Mouse (Mus musculus) heart, postnatal 0 days (tissue): ENCODE results near the gene Tnfrsf1a. TPM values are rescaled to one million over a fixed set of nuclear protein-coding genes. Genes with fewer than 3 reads are reported as not detected.

ENCODE experiments used
- ATAC-seq: fragments of 200-750 bp; cut with Nextera tagmentation; 2 replicates; pipeline ENCODE4 v1.8.0; 2017; ENCODE audit warnings: low read depth, moderate number of reproducible peaks, moderate library complexity; ENCODE audit not compliant: insufficient read depth
- DNase-seq: peaks from one replicate; pipeline ENCODE4 v3.0.0-alpha.2; 2016; ENCODE audit warnings: low spot score
- H3K27ac ChIP-seq: fragments of 300-500 bp; sonication (generic); 2 replicates; pipeline ENCODE4 v1.5.1; 2014; ENCODE audit warnings: low read depth, mild to moderate bottlenecking
- H3K27me3 ChIP-seq: fragments of 300-500 bp; sonication (generic); 2 replicates; pipeline ENCODE4 v1.6.1; 2014; ENCODE audit warnings: low read length, mixed read lengths; ENCODE audit not compliant: control insufficient read depth, insufficient read depth
- H3K36me3 ChIP-seq: fragments of 300-500 bp; sonication (generic); replicated peaks from 2 replicates; pipeline ENCODE4 v1.6.1; 2014; ENCODE audit warnings: low read length, mixed read lengths; ENCODE audit not compliant: control insufficient read depth, insufficient read depth
- H3K4me1 ChIP-seq: fragments of 300-500 bp; sonication (generic); 2 replicates; pipeline ENCODE4 v1.6.1; 2014; ENCODE audit warnings: antibody characterized with exemption; ENCODE audit not compliant: control insufficient read depth, insufficient read depth
- H3K4me2 ChIP-seq: fragments of 300-500 bp; sonication (generic); 2 replicates; pipeline ENCODE4 v1.6.1; 2014; ENCODE audit warnings: low read depth, mild to moderate bottlenecking, low read length, moderate library complexity
- H3K4me3 ChIP-seq: fragments of 300-500 bp; sonication (generic); 2 replicates; pipeline ENCODE4 v1.5.1; 2014; ENCODE audit warnings: low read depth, low read length
- H3K9ac ChIP-seq: fragments of 300-500 bp; sonication (generic); replicated peaks from 2 replicates; pipeline ENCODE4 v1.6.1; 2014; ENCODE audit warnings: low read depth, low read length, mixed read lengths
- H3K9me3 ChIP-seq: fragments of 300-500 bp; sonication (generic); replicated peaks from 2 replicates; pipeline ENCODE4 v1.6.1; 2016; ENCODE audit warnings: low read length; ENCODE audit not compliant: control insufficient read depth
- CTCF ChIP-seq: IDR thresholded peaks from 2 replicates; pipeline ENCODE4 v1.5.1; 2016; ENCODE audit warnings: antibody characterized with exemption, control low read depth, low read depth
- EP300 ChIP-seq: IDR thresholded peaks from 2 replicates; pipeline ENCODE4 v1.6.1; 2016; ENCODE audit warnings: antibody characterized with exemption, low read depth
- WGBS: fragments of 180-500 bp; shearing (Covaris S2); extraction: QIAGEN DNeasy Blood & Tissue Kit; methylation state at CpG from one replicate; pipeline ENCODE4 v1.1.7; 2014; 5-methylcytosine and 5-hydroxymethylcytosine counted together
- polyA plus RNA-seq: library from polyadenylated mRNA; unstranded; fragments of >200 nt; fragmentation: Nextera tagmentation; extraction: Ambion mirVana; gene quantifications from 2 replicates; pipeline ENCODE4 v1.2.1, GENCODE M21; 2015
- total RNA-seq: library from RNA; depleted of rRNA; stranded (reverse); fragments of >200 nt; gene quantifications from 2 replicates; pipeline ENCODE4 v1.2.3, GENCODE M21; 2014; ENCODE audit warnings: low replicate concordance

Tnfrsf1a gene
- total and polyA plus RNA-seq, 2 experiments from 2014 or later = 37.1 to 39.8 TPM

- Histone ChIP-seq H3K36me3 (no peaks in the 10 kb centered on the region), H3K4me1 (no peaks in the 10 kb centered on the region), H3K4me3 (no peak overlapping the region), H3K9me3 (no peaks in the 10 kb centered on the region), H3K9ac (no peak overlapping the region), H3K27ac (peak overlapping the region; percentile 66), H3K4me2 (no peak overlapping the region), H3K27me3 (no peaks in the 10 kb centered on the region)
- peak; percentile 51; the same call in 1 of the 2 replicates for ATAC-seq
- WGBS = 59% methylated on average over 5 of the region's 5 CpGs
- TF ChIP-seq CTCF (no peak), EP300 (no peak)
- DNase-seq = no peak
Observed at GRCm38 (mm10) chr6:125340244-125340643, 8.9 kb upstream of the Tnfrsf1a start.

DNA sequence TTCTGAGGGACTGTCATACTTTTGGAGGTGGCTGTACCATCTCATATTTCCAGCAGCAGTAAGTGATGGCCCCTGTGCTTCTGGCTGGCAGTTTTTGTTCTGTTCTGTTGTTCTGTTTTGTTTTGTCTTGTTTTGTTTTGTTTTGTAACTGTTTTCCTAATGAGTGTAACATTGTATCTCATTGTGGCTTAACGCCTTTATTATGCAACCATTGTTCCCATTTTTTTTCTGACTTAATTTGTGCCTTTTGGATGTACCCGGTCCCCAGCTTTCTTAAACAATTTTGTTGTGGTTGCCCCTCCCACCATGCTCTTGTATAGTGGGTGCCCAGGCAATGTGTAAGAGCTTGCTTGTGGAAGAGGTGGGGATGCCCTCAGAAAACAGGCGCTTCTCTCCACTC, 7.0 kb upstream of the Tnfrsf1a start:
- Histone ChIP-seq H3K27ac (no peak overlapping the region), H3K9ac (no peak overlapping the region), H3K27me3 (no peaks in the 10 kb centered on the region), H3K4me2 (no peak overlapping the region), H3K36me3 (no peaks in the 10 kb centered on the region), H3K4me1 (no peaks in the 10 kb centered on the region), H3K9me3 (no peaks in the 10 kb centered on the region), H3K4me3 (no peak overlapping the region)
- 73% methylated on average over 3 of the region's 3 CpGs for WGBS
- TF ChIP-seq EP300 = no peak
- no peak for TF ChIP-seq CTCF
- ATAC-seq (no peak), DNase-seq (no peak)

DNA sequence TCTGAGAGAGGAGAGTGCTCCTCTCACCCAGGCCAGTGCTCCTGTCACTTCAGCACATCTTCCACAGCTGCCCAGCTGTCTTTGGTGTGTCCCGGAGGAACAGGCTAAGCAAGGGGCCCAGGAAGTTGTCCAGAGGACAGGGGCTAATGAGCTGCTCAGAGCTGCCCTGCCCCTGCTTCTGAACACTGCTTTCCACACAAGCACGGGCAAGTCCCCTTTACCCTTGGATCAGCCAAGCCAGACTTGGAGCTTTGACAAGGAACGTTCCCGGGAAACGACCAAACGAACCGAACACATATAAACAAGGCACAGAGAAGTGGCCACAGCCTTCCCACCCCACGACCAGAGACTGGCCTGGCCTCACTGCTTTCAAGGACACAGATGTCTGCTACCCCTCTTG, 5.1 kb upstream of the Tnfrsf1a start:
- Histone ChIP-seq H3K4me3 (no peak overlapping the region), H3K9me3 (no peaks in the 10 kb centered on the region), H3K27me3 (no peaks in the 10 kb centered on the region), H3K36me3 (no peaks in the 10 kb centered on the region), H3K27ac (no peak overlapping the region), H3K9ac (0 out of 2 replicates have a peak overlapping the region, but pooled peaks have one; percentile 2), H3K4me2 (no peak overlapping the region), H3K4me1 (peaks cover 5% of the 10 kb centered on the region)
- TF ChIP-seq EP300 = no peak
- no peak for TF ChIP-seq CTCF
- no peak for ATAC-seq
- WGBS = 20% methylated on average over 8 of the region's 8 CpGs
- no peak for DNase-seq

GRCm38 (mm10) chr6:125344866-125345265, 4.3 kb upstream of the Tnfrsf1a start:
- Histone ChIP-seq H3K4me3 (no peak overlapping the region), H3K36me3 (no peaks in the 10 kb centered on the region), H3K9me3 (no peaks in the 10 kb centered on the region), H3K4me1 (peaks cover 5% of the 10 kb centered on the region), H3K27me3 (no peaks in the 10 kb centered on the region), H3K9ac (no peak overlapping the region), H3K4me2 (no peak overlapping the region), H3K27ac (no peak overlapping the region)
- no peak for ATAC-seq
- DNase-seq = no peak
- 61% methylated on average over 4 of the region's 4 CpGs for WGBS
- no peak for TF ChIP-seq EP300
- no peak for TF ChIP-seq CTCF

DNA sequence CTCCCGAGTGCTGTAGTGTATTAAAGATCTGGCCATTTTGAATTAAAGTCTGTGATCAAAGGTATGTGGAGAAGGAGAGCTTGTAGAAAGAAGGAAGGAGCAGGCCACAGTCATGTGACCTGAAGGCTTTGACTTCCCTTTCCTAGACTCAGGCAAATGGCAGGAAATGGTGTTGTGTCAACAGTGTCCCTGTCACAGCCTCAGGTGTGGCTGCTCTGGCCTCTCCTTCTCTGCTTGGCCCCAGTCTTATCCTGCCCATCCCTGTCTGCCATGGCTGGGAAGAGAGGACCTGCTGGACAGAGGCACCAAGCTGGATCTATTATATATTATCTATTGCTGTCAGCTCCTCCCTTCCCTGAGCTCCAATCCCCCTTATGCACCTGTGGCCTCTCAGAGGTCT, 3.5 kb upstream of the Tnfrsf1a start:
- no peak overlapping the region for H3K27ac ChIP-seq
- no peaks in the 10 kb centered on the region for H3K36me3 ChIP-seq
- H3K27me3 ChIP-seq = no peaks in the 10 kb centered on the region
- WGBS = 42% methylated on average over 1 of the region's 1 CpGs
- DNase-seq (no peak), ATAC-seq (no peak)
- no peak overlapping the region for H3K9ac ChIP-seq
- TF ChIP-seq EP300 (no peak), CTCF (no peak)
- H3K4me1 ChIP-seq = peaks cover 5% of the 10 kb centered on the region
- no peak overlapping the region for H3K4me2 ChIP-seq
- H3K4me3 ChIP-seq = no peak overlapping the region
- H3K9me3 ChIP-seq = no peaks in the 10 kb centered on the region

- H3K36me3 ChIP-seq = no peaks in the 10 kb centered on the region
- no peak overlapping the region for H3K4me2 ChIP-seq
- ATAC-seq (no peak), DNase-seq (no peak)
- H3K9ac ChIP-seq = no peak overlapping the region
- H3K9me3 ChIP-seq = no peaks in the 10 kb centered on the region
- 55% methylated on average over 2 of the region's 2 CpGs for WGBS
- TF ChIP-seq CTCF (no peak), EP300 (no peak)
- no peak overlapping the region for H3K27ac ChIP-seq
- peaks cover 5% of the 10 kb centered on the region for H3K4me1 ChIP-seq
- H3K27me3 ChIP-seq = no peaks in the 10 kb centered on the region
- H3K4me3 ChIP-seq = no peak overlapping the region
Observed at GRCm38 (mm10) chr6:125346029-125346428, 3.1 kb upstream of the Tnfrsf1a start.
